Mouse (Mus musculus) adrenal gland, adult 2 months (tissue): ENCODE data around the gene Plekha8. TPM values are rescaled to one million over a fixed set of nuclear protein-coding genes. Genes with fewer than 3 reads are reported as not detected.

Experiments used
- polyA plus RNA-seq: library from polyadenylated mRNA; depleted of rRNA; stranded (reverse); fragments of >200 nt; gene quantifications from 2 replicates; pipeline ENCODE4 v1.2.3, GENCODE M21; 2012; rRNA removed
- total RNA-seq, 2 experiments: library from RNA; stranded (reverse); gene quantifications; 2 replicates each; pipeline ENCODE4 v1.2.3; 2021

Plekha8 gene
- total and polyA plus RNA-seq, 3 experiments, result 2.6 to 18.0 (median 17.8) TPM

Other genes starting within 250 kb of the Plekha8 start
- 1 to 10 TPM; 1.3 to 2.0 TPM for gene Wipf3, start 165.5 kb upstream of the Plekha8 start, total RNA-seq
- 0.65 and 0.69 TPM in 2 replicates for gene Wipf3, start 165.5 kb upstream of the Plekha8 start, polyA plus RNA-seq
- gene Scrn1, start 28.6 kb upstream of the Plekha8 start, total RNA-seq, result 10 to 100 TPM; 31.4 to 53.7 TPM
- gene Scrn1, start 28.6 kb upstream of the Plekha8 start, polyA plus RNA-seq, result 7.7 and 9.6 TPM in 2 replicates
- 10 to 100 TPM; 14.9 to 28.4 TPM for gene Fkbp14, start 2.2 kb downstream of the Plekha8 start, total RNA-seq
- 2.1 and 2.8 TPM in 2 replicates for gene Fkbp14, start 2.2 kb downstream of the Plekha8 start, polyA plus RNA-seq
- gene Mturn, start 86.5 kb downstream of the Plekha8 start, total RNA-seq, result 10 to 100 TPM; 10.0 to 21.1 TPM
- gene Mturn, start 86.5 kb downstream of the Plekha8 start, polyA plus RNA-seq, result 11.1 and 18.6 TPM in 2 replicates
- 10 to 100 TPM; 39.2 to 54.0 TPM for gene Znrf2, start 221.8 kb downstream of the Plekha8 start, total RNA-seq
- 75.3 and 107 TPM in 2 replicates for gene Znrf2, start 221.8 kb downstream of the Plekha8 start, polyA plus RNA-seq